Mouse (Mus musculus) megakaryocyte, adult 5-6 weeks (primary cell): ENCODE data around the gene Papss2. TPM values are rescaled to one million over a fixed set of nuclear protein-coding genes. Genes with fewer than 3 reads are reported as not detected.
"Not testable (repeated sequence)": the region's sequence is repeated elsewhere in the genome, so short reads cannot be mapped to it uniquely, and the experiment has no call there.

ENCODE experiments used
- ATAC-seq: 2 replicates; pipeline ENCODE4 v1.8.0; 2016; ENCODE audit warnings: mild to moderate bottlenecking, inconsistent platforms; ENCODE audit not compliant: poor library complexity, severe bottlenecking
- total RNA-seq, 2 experiments: library from RNA; stranded (forward) in 1 of 2; stranded (reverse) in 1 of 2; fragments of 153-499, 151-499 nt in 1 of 2; fragments of 221-1000, 200-1000 nt in 1 of 2; gene quantifications; 2 replicates each; pipeline versions ENCODE4 v1.2.3 to v1.2.4; 2015 to 2017

Papss2 gene
- total RNA-seq, 2 experiments from 2014 or later, result 35.9 to 72.8 TPM

GRCm38 (mm10) chr19:32637357-32638275 lies 42.0 kb downstream of the Papss2 start:
- ATAC-seq, result peak; percentile 98

GRCm38 (mm10) chr19:32638276-32638903 lies 42.8 kb downstream of the Papss2 start:
- no peak for ATAC-seq

- no peak for ATAC-seq
Observed at GRCm38 (mm10) chr19:32641535-32641934, 45.9 kb downstream of the Papss2 start.

GRCm38 (mm10) chr19:32641995-32642394 lies 46.4 kb downstream of the Papss2 start:
- ATAC-seq, result no peak

GRCm38 (mm10) chr19:32643642-32644041 lies 48.1 kb downstream of the Papss2 start:
- no peak for ATAC-seq

- peak; percentile 56 for ATAC-seq
Observed at GRCm38 (mm10) chr19:32645939-32646338, 50.3 kb downstream of the Papss2 start.

GRCm38 (mm10) chr19:32646382-32646781 lies 50.8 kb downstream of the Papss2 start:
- no peak for ATAC-seq

GRCm38 (mm10) chr19:32648019-32648571 lies 52.5 kb downstream of the Papss2 start:
- ATAC-seq, result no peak

GRCm38 (mm10) chr19:32651046-32651445 lies 55.5 kb downstream of the Papss2 start:
- no peak for ATAC-seq

- ATAC-seq, result peak; percentile 63
Observed at GRCm38 (mm10) chr19:32653122-32653521, 57.5 kb downstream of the Papss2 start.

GRCm38 (mm10) chr19:32653630-32654362 lies 58.2 kb downstream of the Papss2 start:
- no peak for ATAC-seq

GRCm38 (mm10) chr19:32659346-32659745 lies 63.8 kb downstream of the Papss2 start:
- ATAC-seq, result no peak

GRCm38 (mm10) chr19:32662936-32663335 lies 67.3 kb downstream of the Papss2 start:
- no peak for ATAC-seq

- ATAC-seq, result no peak
Observed at GRCm38 (mm10) chr19:32665243-32665642, 69.7 kb downstream of the Papss2 start.

GRCm38 (mm10) chr19:32667830-32668229 lies 72.2 kb downstream of the Papss2 start:
- not testable (repeated sequence) for ATAC-seq

GRCm38 (mm10) chr19:32675766-32676165 lies 80.2 kb downstream of the Papss2 start:
- no peak for ATAC-seq

- no peak for ATAC-seq
Observed at GRCm38 (mm10) chr19:32680894-32681293, 85.3 kb downstream of the Papss2 start.

- ATAC-seq, result no peak
Observed at GRCm38 (mm10) chr19:32683081-32683480, 87.5 kb downstream of the Papss2 start.

GRCm38 (mm10) chr19:32687721-32688120 lies 92.1 kb downstream of the Papss2 start:
- ATAC-seq, result no peak

- not testable (repeated sequence) for ATAC-seq
Observed at GRCm38 (mm10) chr19:32688227-32688626, 92.6 kb downstream of the Papss2 start.

- peak; percentile 52 for ATAC-seq
Observed at GRCm38 (mm10) chr19:32689724-32690123, 94.1 kb downstream of the Papss2 start.
